Mouse (Mus musculus) midbrain, embryonic 12.5 days (tissue): Measurements from ENCODE around the gene Slc25a5. TPM values are rescaled to one million over a fixed set of nuclear protein-coding genes. Genes with fewer than 3 reads are reported as not detected.

ENCODE experiments used
- ATAC-seq: fragments of 200-750 bp; cut with Nextera tagmentation; 2 replicates; pipeline ENCODE4 v1.8.0; 2017; ENCODE audit warnings: low read depth, moderate TSS enrichment, moderate library complexity; ENCODE audit not compliant: low FRiP score
- H3K27ac ChIP-seq: fragments of 300-500 bp; sonication (generic); replicated peaks from 2 replicates; pipeline ENCODE4 v1.5.1; 2016; ENCODE audit warnings: mild to moderate bottlenecking
- H3K27me3 ChIP-seq: fragments of 300-500 bp; sonication (generic); 2 replicates; pipeline ENCODE4 v1.6.1; 2016; ENCODE audit warnings: mild to moderate bottlenecking
- H3K36me3 ChIP-seq: fragments of 300-500 bp; sonication (generic); 2 replicates; pipeline ENCODE4 v1.6.1; 2016
- H3K4me1 ChIP-seq: fragments of 300-500 bp; sonication (generic); 2 replicates; pipeline ENCODE4 v1.6.1; 2016
- H3K4me2 ChIP-seq: fragments of 300-500 bp; sonication (generic); replicated peaks from 2 replicates; pipeline ENCODE4 v1.6.1; 2016; ENCODE audit warnings: mild to moderate bottlenecking, moderate library complexity
- H3K4me3 ChIP-seq: fragments of 300-500 bp; sonication (generic); 2 replicates; pipeline ENCODE4 v1.5.1; 2016; ENCODE audit warnings: mild to moderate bottlenecking
- H3K9ac ChIP-seq: fragments of 300-500 bp; sonication (generic); replicated peaks from 2 replicates; pipeline ENCODE4 v1.6.1; 2016; ENCODE audit warnings: mild to moderate bottlenecking, moderate library complexity
- H3K9me3 ChIP-seq: fragments of 300-500 bp; sonication (generic); 2 replicates; pipeline ENCODE4 v1.6.1; 2016; ENCODE audit warnings: mild to moderate bottlenecking
- WGBS: fragments of 180-500 bp; shearing (Covaris S2); methylation state at CpG from one replicate; pipeline ENCODE4 v1.1.7; 2016; 5-methylcytosine and 5-hydroxymethylcytosine counted together
- polyA plus RNA-seq: library from polyadenylated mRNA; unstranded; fragments of >200 nt; fragmentation: Nextera tagmentation; extraction: Ambion mirVana; gene quantifications from 2 replicates; pipeline ENCODE4 v1.2.1, GENCODE M21; 2016

Gene Slc25a5
- polyA plus RNA-seq, 1 experiment from 2014 or later: 644 TPM

GRCm38 (mm10) chrX:36804196-36804595 lies 8.7 kb downstream of the Slc25a5 start:
- H3K4me1 ChIP-seq: peaks cover 10% of the 10 kb centered on the region; the same call in 1 of the 2 replicates
- H3K27ac ChIP-seq: no peak overlapping the region
- H3K9ac ChIP-seq: no peak overlapping the region
- ATAC-seq: no peak
- no peak overlapping the region for H3K4me2 ChIP-seq
- 56% methylated on average over 5 of the region's 5 CpGs for WGBS
- no peaks in the 10 kb centered on the region for H3K9me3 ChIP-seq
- H3K27me3 ChIP-seq: no peaks in the 10 kb centered on the region
- H3K36me3 ChIP-seq: no peaks in the 10 kb centered on the region
- H3K4me3 ChIP-seq: no peak overlapping the region

DNA sequence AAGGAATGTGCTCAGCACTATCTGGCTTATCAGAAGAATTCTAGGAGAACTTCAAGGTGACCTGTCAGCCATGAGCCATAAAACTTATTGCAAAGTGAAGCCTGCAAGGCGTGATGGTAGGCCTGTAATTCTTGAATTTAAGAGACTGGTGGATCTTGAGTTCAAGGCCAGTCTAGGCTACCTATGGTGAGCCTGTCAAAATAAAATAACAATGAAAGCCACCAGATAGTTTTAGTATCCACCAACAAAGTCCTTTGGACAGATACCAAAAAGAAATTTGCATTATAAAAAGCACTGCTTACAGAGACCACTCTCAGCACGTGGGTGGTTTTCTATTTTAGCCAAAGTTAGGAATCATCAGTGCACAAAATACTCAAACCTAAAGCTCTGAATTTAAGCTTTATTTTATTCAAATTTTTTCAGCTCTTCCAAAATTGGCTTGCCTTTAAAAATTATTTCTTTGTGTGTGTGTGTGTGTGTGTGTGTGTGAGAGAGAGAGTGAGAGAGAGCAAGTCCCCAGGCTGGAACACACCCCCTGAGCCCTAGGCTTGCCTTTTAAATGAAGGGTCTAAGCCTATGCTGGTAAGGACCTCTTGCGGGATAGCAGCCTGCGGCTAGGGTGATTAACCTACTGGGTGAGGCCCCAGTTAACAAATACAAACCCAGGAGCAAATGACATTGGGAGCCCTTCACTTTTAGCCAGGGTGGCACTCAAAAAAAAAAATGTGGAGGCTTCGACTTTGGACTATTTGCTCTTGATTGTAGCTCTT lies 10.2 kb downstream of the Slc25a5 start:
- 54% methylated on average over 5 of the region's 5 CpGs for WGBS
- no peak for ATAC-seq
- no peak overlapping the region for H3K27ac ChIP-seq
- no peak overlapping the region for H3K4me3 ChIP-seq
- H3K27me3 ChIP-seq: no peaks in the 10 kb centered on the region
- H3K36me3 ChIP-seq: no peaks in the 10 kb centered on the region
- H3K4me1 ChIP-seq: peaks cover 10% of the 10 kb centered on the region; the same call in 1 of the 2 replicates
- no peak overlapping the region for H3K9ac ChIP-seq
- H3K4me2 ChIP-seq: no peak overlapping the region
- H3K9me3 ChIP-seq: no peaks in the 10 kb centered on the region

GRCm38 (mm10) chrX:36807360-36808317 lies 12.2 kb downstream of the Slc25a5 start:
- H3K36me3 ChIP-seq: no peaks in the 10 kb centered on the region
- no peaks in the 10 kb centered on the region for H3K27me3 ChIP-seq
- peak overlapping the region; percentile 37 for H3K9ac ChIP-seq
- H3K4me2 ChIP-seq: peak overlapping the region; percentile 48
- H3K27ac ChIP-seq: peak overlapping the region; percentile 81
- peak overlapping the region; percentile 34 for H3K4me3 ChIP-seq
- 20% methylated on average over 32 of the region's 45 CpGs for WGBS
- H3K9me3 ChIP-seq: no peaks in the 10 kb centered on the region
- ATAC-seq: peak; percentile 90
- H3K4me1 ChIP-seq: peaks cover 10% of the 10 kb centered on the region; the same call in 1 of the 2 replicates

DNA sequence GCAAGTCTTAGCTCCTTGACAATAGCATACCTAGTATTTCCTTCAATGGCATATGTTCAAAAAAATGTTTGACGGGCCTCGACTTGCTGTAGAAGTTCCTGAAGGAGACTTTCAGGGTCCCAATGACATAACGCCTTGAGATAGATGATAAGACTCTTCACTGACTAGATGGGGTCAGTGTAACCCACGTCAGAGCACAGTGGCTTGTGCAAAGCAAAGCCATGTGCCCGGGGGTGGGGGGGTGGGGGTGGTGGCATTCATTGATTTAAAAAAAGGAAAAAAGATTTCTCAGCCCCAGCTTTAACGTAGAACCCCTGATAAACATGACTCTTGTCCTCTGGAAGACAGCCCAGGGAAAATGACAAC lies 12.8 kb downstream of the Slc25a5 start:
- Histone ChIP-seq H3K4me2 (peak overlapping the region; percentile 48), H3K36me3 (no peaks in the 10 kb centered on the region), H3K27me3 (no peaks in the 10 kb centered on the region), H3K27ac (peak overlapping the region; percentile 81), H3K4me1 (peaks cover 10% of the 10 kb centered on the region; the same call in 1 of the 2 replicates), H3K9me3 (no peaks in the 10 kb centered on the region), H3K4me3 (peak overlapping the region; percentile 34; the same call in 1 of the 2 replicates), H3K9ac (no peak overlapping the region)
- peak; percentile 31; the same call in 1 of the 2 replicates for ATAC-seq
- 79% methylated on average over 6 of the region's 6 CpGs for WGBS

DNA sequence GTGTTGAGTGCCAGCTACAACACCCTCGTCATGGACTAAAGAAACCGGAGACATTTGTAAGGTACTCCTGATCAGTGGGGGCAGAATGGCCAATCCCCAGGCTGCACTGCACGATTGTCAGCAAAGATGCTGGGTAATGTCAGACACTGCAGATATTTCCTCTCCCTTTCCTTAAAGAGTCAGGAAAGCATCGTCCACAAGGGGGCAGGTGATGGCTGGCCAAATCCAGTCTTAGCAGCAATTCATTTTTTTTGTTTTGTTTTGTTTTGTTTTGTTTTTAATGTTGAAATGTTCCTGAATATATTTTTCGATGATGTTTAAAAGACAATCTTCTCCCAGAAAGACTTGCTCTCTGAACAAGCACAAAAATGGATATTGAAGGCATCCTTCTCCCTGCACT lies 15.9 kb downstream of the Slc25a5 start:
- WGBS: 55% methylated on average over 5 of the region's 5 CpGs
- no peak for ATAC-seq

DNA sequence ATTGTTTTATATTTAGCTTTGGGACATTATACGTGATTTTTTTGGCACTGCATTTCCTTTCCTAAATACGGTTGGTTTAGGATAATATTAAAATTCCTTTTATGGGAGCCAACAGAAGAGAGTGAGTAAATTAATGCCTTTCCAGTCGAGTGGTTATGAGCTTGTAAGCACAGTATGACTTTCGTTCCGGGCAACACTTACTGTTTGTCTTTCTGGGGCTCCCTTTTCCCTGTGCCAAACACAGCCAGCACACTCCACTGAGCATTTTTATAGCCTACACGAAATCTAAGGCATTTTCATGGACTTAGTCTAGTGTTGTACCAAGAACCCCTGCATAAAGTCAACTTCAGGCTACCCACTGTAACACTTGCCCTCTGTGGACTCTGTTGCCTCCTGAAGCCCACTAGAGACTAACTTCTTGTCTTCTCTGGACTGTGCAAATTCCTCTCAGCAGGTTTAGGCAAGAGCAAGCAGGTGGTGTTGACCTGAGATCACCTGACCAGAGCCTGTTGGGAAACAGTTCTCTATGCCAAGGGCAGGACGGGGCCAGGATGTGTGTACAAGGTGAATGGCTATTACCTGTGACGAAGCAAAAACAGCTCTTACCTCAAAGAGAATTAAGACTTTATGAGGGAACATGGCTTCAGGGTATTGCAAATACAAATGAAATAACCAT lies 18.8 kb downstream of the Slc25a5 start:
- H3K36me3 ChIP-seq: no peaks in the 10 kb centered on the region
- no peak overlapping the region for H3K4me2 ChIP-seq
- no peak overlapping the region for H3K27ac ChIP-seq
- no peak for ATAC-seq
- H3K4me1 ChIP-seq: 0 out of 2 replicates have a peak, but pooled peaks cover 7% of the 10 kb centered on the region
- H3K4me3 ChIP-seq: no peak overlapping the region
- 84% methylated on average over 8 of the region's 8 CpGs for WGBS
- no peaks in the 10 kb centered on the region for H3K27me3 ChIP-seq
- H3K9me3 ChIP-seq: no peaks in the 10 kb centered on the region
- no peak overlapping the region for H3K9ac ChIP-seq

More for the DNA sequence above, 15.9 kb downstream of the Slc25a5 start:
- Histone ChIP-seq H3K9me3 (no peaks in the 10 kb centered on the region), H3K27me3 (no peaks in the 10 kb centered on the region), H3K4me1 (peaks cover 12% of the 10 kb centered on the region; the same call in 1 of the 2 replicates), H3K27ac (no peak overlapping the region), H3K4me3 (no peak overlapping the region), H3K9ac (no peak overlapping the region), H3K36me3 (no peaks in the 10 kb centered on the region), H3K4me2 (no peak overlapping the region)

- H3K36me3 ChIP-seq: no peaks in the 10 kb centered on the region
- H3K27ac ChIP-seq: no peak overlapping the region
- H3K9me3 ChIP-seq: no peaks in the 10 kb centered on the region
- H3K27me3 ChIP-seq: no peaks in the 10 kb centered on the region
- 94% methylated on average over 4 of the region's 4 CpGs for WGBS
- ATAC-seq: no peak
- H3K4me2 ChIP-seq: no peak overlapping the region
- no peak overlapping the region for H3K9ac ChIP-seq
- no peak overlapping the region for H3K4me3 ChIP-seq
- H3K4me1 ChIP-seq: 0 out of 2 replicates have a peak, but pooled peaks cover 7% of the 10 kb centered on the region
Observed at GRCm38 (mm10) chrX:36815022-36815421, 19.6 kb downstream of the Slc25a5 start.

GRCm38 (mm10) chrX:36815439-36815838 lies 20.0 kb downstream of the Slc25a5 start:
- no peaks in the 10 kb centered on the region for H3K36me3 ChIP-seq
- H3K27me3 ChIP-seq: no peaks in the 10 kb centered on the region
- no peaks in the 10 kb centered on the region for H3K9me3 ChIP-seq
- no peak overlapping the region for H3K4me3 ChIP-seq
- no peak for ATAC-seq
- no peak overlapping the region for H3K4me2 ChIP-seq
- 0 out of 2 replicates have a peak, but pooled peaks cover 7% of the 10 kb centered on the region for H3K4me1 ChIP-seq
- no peak overlapping the region for H3K9ac ChIP-seq
- WGBS: 82% methylated on average over 3 of the region's 4 CpGs
- no peak overlapping the region for H3K27ac ChIP-seq

DNA sequence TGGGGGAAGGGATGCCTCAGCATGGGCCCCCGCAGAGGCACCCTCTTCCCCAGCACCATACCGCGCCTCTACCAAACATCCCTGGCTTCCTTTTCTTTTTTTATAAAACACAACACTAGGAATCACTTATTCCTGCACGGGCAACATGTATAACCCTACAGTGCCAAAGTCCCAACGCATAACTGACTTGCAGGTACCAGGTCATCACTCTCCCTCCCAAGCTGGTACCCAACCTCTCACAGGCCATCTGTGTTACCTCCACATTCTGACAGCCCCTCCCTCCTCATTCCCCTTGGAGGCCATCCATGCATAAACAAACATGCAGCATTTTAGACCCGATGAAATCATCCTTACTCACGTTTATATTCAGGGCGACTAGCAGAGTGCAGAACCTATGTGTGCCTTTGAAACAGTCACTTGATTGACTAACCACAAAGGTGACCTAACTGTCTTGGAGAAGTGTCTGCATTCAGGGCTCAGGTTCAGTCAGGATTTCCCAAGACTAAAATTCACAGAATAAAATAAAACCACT lies 21.0 kb downstream of the Slc25a5 start:
- ATAC-seq: peak; percentile 20; the same call in 1 of the 2 replicates
- Histone ChIP-seq H3K4me2 (peak overlapping the region; percentile 38), H3K27me3 (no peaks in the 10 kb centered on the region), H3K27ac (peak overlapping the region; percentile 88), H3K4me3 (peak overlapping the region; percentile 18; the same call in 1 of the 2 replicates), H3K9ac (no peak overlapping the region), H3K36me3 (no peaks in the 10 kb centered on the region), H3K9me3 (no peaks in the 10 kb centered on the region), H3K4me1 (0 out of 2 replicates have a peak, but pooled peaks cover 7% of the 10 kb centered on the region)
- WGBS: 32% methylated on average over 8 of the region's 8 CpGs

DNA sequence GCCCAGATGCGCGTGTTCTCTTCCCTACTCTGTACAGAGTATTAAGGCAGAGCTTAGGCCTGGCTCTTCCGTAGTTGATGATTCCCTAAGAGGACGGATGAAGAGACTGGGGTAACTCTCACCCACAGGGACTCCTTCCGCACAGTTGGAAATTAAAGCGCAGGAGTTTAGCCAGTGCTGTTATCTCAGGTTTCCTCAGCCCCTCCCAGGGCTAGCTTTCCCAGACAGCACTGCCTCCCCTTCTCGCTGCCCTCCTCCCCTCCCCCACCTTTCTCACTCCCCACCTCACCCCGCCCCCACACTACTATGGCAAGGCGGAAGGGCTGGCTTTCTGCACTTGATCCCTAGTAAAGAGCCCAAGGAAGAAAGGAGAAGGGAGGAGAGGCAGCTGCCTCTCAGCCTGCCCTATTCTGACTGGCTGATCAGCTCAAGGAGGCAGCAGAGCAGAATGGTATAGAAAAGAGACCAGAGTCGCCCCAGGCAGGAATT lies 21.5 kb downstream of the Slc25a5 start:
- Histone ChIP-seq H3K4me1 (0 out of 2 replicates have a peak, but pooled peaks cover 7% of the 10 kb centered on the region), H3K36me3 (no peaks in the 10 kb centered on the region), H3K9ac (no peak overlapping the region), H3K27ac (peak overlapping the region; percentile 88), H3K4me3 (peak overlapping the region; percentile 18; the same call in 1 of the 2 replicates), H3K4me2 (peak overlapping the region; percentile 38), H3K9me3 (no peaks in the 10 kb centered on the region), H3K27me3 (no peaks in the 10 kb centered on the region)
- 15% methylated on average over 10 of the region's 10 CpGs for WGBS
- peak; percentile 92 for ATAC-seq

- no peaks in the 10 kb centered on the region for H3K27me3 ChIP-seq
- no peaks in the 10 kb centered on the region for H3K9me3 ChIP-seq
- WGBS: 67% methylated on average over 4 of the region's 4 CpGs
- ATAC-seq: no peak
- no peak overlapping the region for H3K27ac ChIP-seq
- no peak overlapping the region for H3K9ac ChIP-seq
- no peak overlapping the region for H3K4me3 ChIP-seq
- H3K4me2 ChIP-seq: no peak overlapping the region
- 0 out of 2 replicates have a peak, but pooled peaks cover 7% of the 10 kb centered on the region for H3K4me1 ChIP-seq
- H3K36me3 ChIP-seq: no peaks in the 10 kb centered on the region
Observed at GRCm38 (mm10) chrX:36819575-36819974, 24.1 kb downstream of the Slc25a5 start.
